In genomic region chr13:95777237-95777636, GRCm38 (mm10) we compare ENCODE assay signal across 8 mouse cellular contexts.
A peak's percentile ranks its signal among the peaks of the same experiment; 100 is the strongest.
DNase-seq lines count a peak whose midpoint lies in the region; ATAC-seq and TF ChIP-seq lines count a peak whose summit lies in the region.

No protein-coding gene starts in this region.

- no peaks in the 10 kb centered on the region for H3K36me3 ChIP-seq in heart, embryonic 16.5 days (ENCODE audit: control insufficient read depth, insufficient read depth)
- no peaks in the 10 kb centered on the region for H3K36me3 ChIP-seq in stomach, postnatal 0 days (ENCODE audit: control insufficient read depth, insufficient read depth, low read length)

- no peak for TF ChIP-seq EP300 in stomach, postnatal 0 days (optimal IDR thresholded peaks at IDR 0.05)

- peak; percentile 47 for ATAC-seq in heart, embryonic 16.5 days (replicated peaks; ENCODE audit: extremely low read depth, insufficient read depth, low FRiP score)
- ATAC-seq in stomach, postnatal 0 days (ENCODE audit: low FRiP score, low TSS enrichment): peak; percentile 61

- intact Hi-C loops in gastrocnemius, adult 2 months (cut with DNase I): loop anchor here (2.0 kb wide), 1 partner anchor 116 kb away; no protein-coding TSS in a partner anchor

- no peak overlapping the region for H3K9ac ChIP-seq in heart, embryonic 16.5 days (ENCODE audit: low read length)
- H3K9ac ChIP-seq in stomach, postnatal 0 days (ENCODE audit: low read length): no peak overlapping the region

- 25% methylated on average over 2 of the region's 2 CpGs for WGBS in heart, embryonic 16.5 days
- WGBS in stomach, postnatal 0 days: 8% methylated on average over 2 of the region's 2 CpGs

- no peak for DNase-seq in heart, adult 11 months
- DNase-seq in ES-CJ7 (ENCODE audit: low read depth, low spot score): peak; percentile 44
- peak; percentile 23 for DNase-seq in c-Kit-positive CD71-positive TER-119-positive erythroid progenitor cells, embryonic 14.5 days (ENCODE audit: low spot score)
- peak; percentile 73 for DNase-seq in gastrocnemius, adult 2 months
- peak; percentile 85 to 88 for DNase-seq in kidney, postnatal 25 days
- DNase-seq in lung, postnatal 4 days: peak; percentile 61 to 68
- DNase-seq in stomach, postnatal 0 days (ENCODE audit: low spot score): peak; percentile 83

- peaks cover 2% of the 10 kb centered on the region; the same call in 1 of the 2 replicates for H3K4me1 ChIP-seq in heart, embryonic 16.5 days (ENCODE audit: control insufficient read depth, insufficient read depth, low read length)
- H3K4me1 ChIP-seq in stomach, postnatal 0 days (replicated peaks; ENCODE audit: control insufficient read depth, insufficient read depth): peaks cover 2% of the 10 kb centered on the region; the same call in 1 of the 2 replicates

- no peaks in the 10 kb centered on the region for H3K27me3 ChIP-seq in heart, embryonic 16.5 days (ENCODE audit: control insufficient read depth, insufficient read depth, low read length)
- no peaks in the 10 kb centered on the region for H3K27me3 ChIP-seq in stomach, postnatal 0 days (ENCODE audit: control insufficient read depth, insufficient read depth, low read length)

- peak; percentile 77 for TF ChIP-seq CTCF in gastrocnemius, adult 2 months (IDR thresholded peaks at IDR 0.05)
- peak; percentile 90 for TF ChIP-seq CTCF in stomach, postnatal 0 days (IDR thresholded peaks at IDR 0.05; ENCODE audit: low read depth)

- H3K4me2 ChIP-seq in heart, embryonic 16.5 days (ENCODE audit: low read depth, low read length): no peak overlapping the region
- no peak overlapping the region for H3K4me2 ChIP-seq in stomach, postnatal 0 days (replicated peaks; ENCODE audit: low read depth)

- H3K9me3 ChIP-seq in heart, embryonic 16.5 days (replicated peaks; ENCODE audit: control insufficient read depth, low read length): no peaks in the 10 kb centered on the region
- H3K9me3 ChIP-seq in stomach, postnatal 0 days (ENCODE audit: control insufficient read depth, low read length): no peaks in the 10 kb centered on the region

- H3K4me3 ChIP-seq in heart, embryonic 16.5 days (ENCODE audit: low read length): no peak overlapping the region
- H3K4me3 ChIP-seq in gastrocnemius, adult 2 months: no peak overlapping the region
- no peak overlapping the region for H3K4me3 ChIP-seq in stomach, postnatal 0 days (ENCODE audit: low read depth, low read length)

- no peak overlapping the region for H3K27ac ChIP-seq in heart, embryonic 16.5 days (ENCODE audit: low read length)
- no peak overlapping the region for H3K27ac ChIP-seq in gastrocnemius, adult 2 months
- H3K27ac ChIP-seq in stomach, postnatal 0 days (replicated peaks): no peak overlapping the region
